Mouse (Mus musculus) heart, postnatal 0 days (tissue): ENCODE results near the gene Ces1h. TPM values are rescaled to one million over a fixed set of nuclear protein-coding genes. Genes with fewer than 3 reads are reported as not detected.

Experiments
- ATAC-seq: fragments of 200-750 bp; cut with Nextera tagmentation; 2 replicates; pipeline ENCODE4 v1.8.0; 2017; ENCODE audit warnings: low read depth, moderate number of reproducible peaks, moderate library complexity; ENCODE audit not compliant: insufficient read depth
- DNase-seq: peaks from one replicate; pipeline ENCODE4 v3.0.0-alpha.2; 2016; ENCODE audit warnings: low spot score
- H3K27ac ChIP-seq: fragments of 300-500 bp; sonication (generic); 2 replicates; pipeline ENCODE4 v1.5.1; 2014; ENCODE audit warnings: low read depth, mild to moderate bottlenecking
- H3K27me3 ChIP-seq: fragments of 300-500 bp; sonication (generic); 2 replicates; pipeline ENCODE4 v1.6.1; 2014; ENCODE audit warnings: low read length, mixed read lengths; ENCODE audit not compliant: control insufficient read depth, insufficient read depth
- H3K36me3 ChIP-seq: fragments of 300-500 bp; sonication (generic); replicated peaks from 2 replicates; pipeline ENCODE4 v1.6.1; 2014; ENCODE audit warnings: low read length, mixed read lengths; ENCODE audit not compliant: control insufficient read depth, insufficient read depth
- H3K4me1 ChIP-seq: fragments of 300-500 bp; sonication (generic); 2 replicates; pipeline ENCODE4 v1.6.1; 2014; ENCODE audit warnings: antibody characterized with exemption; ENCODE audit not compliant: control insufficient read depth, insufficient read depth
- H3K4me2 ChIP-seq: fragments of 300-500 bp; sonication (generic); 2 replicates; pipeline ENCODE4 v1.6.1; 2014; ENCODE audit warnings: low read depth, mild to moderate bottlenecking, low read length, moderate library complexity
- H3K4me3 ChIP-seq: fragments of 300-500 bp; sonication (generic); 2 replicates; pipeline ENCODE4 v1.5.1; 2014; ENCODE audit warnings: low read depth, low read length
- H3K9ac ChIP-seq: fragments of 300-500 bp; sonication (generic); replicated peaks from 2 replicates; pipeline ENCODE4 v1.6.1; 2014; ENCODE audit warnings: low read depth, low read length, mixed read lengths
- H3K9me3 ChIP-seq: fragments of 300-500 bp; sonication (generic); replicated peaks from 2 replicates; pipeline ENCODE4 v1.6.1; 2016; ENCODE audit warnings: low read length; ENCODE audit not compliant: control insufficient read depth
- CTCF ChIP-seq: IDR thresholded peaks from 2 replicates; pipeline ENCODE4 v1.5.1; 2016; ENCODE audit warnings: antibody characterized with exemption, control low read depth, low read depth
- EP300 ChIP-seq: IDR thresholded peaks from 2 replicates; pipeline ENCODE4 v1.6.1; 2016; ENCODE audit warnings: antibody characterized with exemption, low read depth
- WGBS: fragments of 180-500 bp; shearing (Covaris S2); extraction: QIAGEN DNeasy Blood & Tissue Kit; methylation state at CpG from one replicate; pipeline ENCODE4 v1.1.7; 2014; 5-methylcytosine and 5-hydroxymethylcytosine counted together
- polyA plus RNA-seq: library from polyadenylated mRNA; unstranded; fragments of >200 nt; fragmentation: Nextera tagmentation; extraction: Ambion mirVana; gene quantifications from 2 replicates; pipeline ENCODE4 v1.2.1, GENCODE M21; 2015
- total RNA-seq: library from RNA; depleted of rRNA; stranded (reverse); fragments of >200 nt; gene quantifications from 2 replicates; pipeline ENCODE4 v1.2.3, GENCODE M21; 2014; ENCODE audit warnings: low replicate concordance

Ces1h gene
- total and polyA plus RNA-seq, 2 experiments from 2014 or later: not detected

DNA sequence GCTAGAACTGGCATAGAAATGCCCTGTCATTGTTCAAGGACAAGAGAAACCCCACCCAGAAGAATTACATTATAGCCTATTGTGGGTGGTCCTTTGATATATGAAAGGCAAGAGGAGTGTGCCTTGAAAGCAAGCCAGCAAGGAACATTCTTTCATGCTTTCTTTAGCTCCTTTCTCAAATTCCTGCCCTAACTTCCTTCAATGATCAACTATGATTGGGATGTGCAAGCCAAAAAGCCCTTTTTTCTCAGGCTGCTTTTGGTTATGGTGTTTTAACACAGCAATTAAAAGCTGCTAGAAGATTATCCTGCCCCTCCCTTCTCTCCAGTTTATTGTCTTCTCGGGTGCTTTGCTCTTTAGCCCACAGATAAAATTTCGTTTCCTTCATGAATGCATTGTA is 10.0 kb downstream of the Ces1h start:
- H3K9me3 ChIP-seq: no peaks in the 10 kb centered on the region
- no peak for TF ChIP-seq EP300
- no peak for TF ChIP-seq CTCF
- no peaks in the 10 kb centered on the region for H3K4me1 ChIP-seq
- DNase-seq (no peak), ATAC-seq (no peak)
- 31% methylated on average over 2 of the region's 2 CpGs for WGBS
- H3K4me3 ChIP-seq: no peak overlapping the region
- no peaks in the 10 kb centered on the region for H3K27me3 ChIP-seq
- no peak overlapping the region for H3K9ac ChIP-seq
- no peak overlapping the region for H3K27ac ChIP-seq
- H3K36me3 ChIP-seq: no peaks in the 10 kb centered on the region
- no peak overlapping the region for H3K4me2 ChIP-seq

DNA sequence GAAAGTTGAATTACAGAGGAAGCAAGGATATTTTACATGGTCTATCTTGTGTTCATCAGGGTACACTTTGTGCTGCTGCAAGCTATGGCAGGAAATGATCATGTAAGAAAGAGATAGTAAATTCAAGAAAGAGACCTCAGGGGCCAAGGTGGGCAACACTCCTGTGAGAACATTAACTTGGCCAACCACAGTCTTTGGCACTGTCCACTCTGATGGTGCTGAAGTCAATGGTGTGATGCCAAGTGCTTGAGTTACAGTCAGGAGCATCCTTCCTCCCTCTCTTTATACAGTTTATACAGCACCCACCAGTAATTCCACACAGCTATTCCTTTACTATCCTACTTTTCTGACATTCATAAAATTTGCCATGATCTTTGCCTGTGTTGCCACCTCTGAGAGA is 19.4 kb downstream of the Ces1h start:
- TF ChIP-seq EP300 (no peak), CTCF (no peak)
- ATAC-seq (no peak), DNase-seq (no peak)
- Histone ChIP-seq H3K4me3 (no peak overlapping the region), H3K27me3 (no peaks in the 10 kb centered on the region), H3K27ac (no peak overlapping the region), H3K9me3 (no peaks in the 10 kb centered on the region), H3K4me1 (no peaks in the 10 kb centered on the region), H3K9ac (no peak overlapping the region), H3K36me3 (no peaks in the 10 kb centered on the region), H3K4me2 (no peak overlapping the region)

DNA sequence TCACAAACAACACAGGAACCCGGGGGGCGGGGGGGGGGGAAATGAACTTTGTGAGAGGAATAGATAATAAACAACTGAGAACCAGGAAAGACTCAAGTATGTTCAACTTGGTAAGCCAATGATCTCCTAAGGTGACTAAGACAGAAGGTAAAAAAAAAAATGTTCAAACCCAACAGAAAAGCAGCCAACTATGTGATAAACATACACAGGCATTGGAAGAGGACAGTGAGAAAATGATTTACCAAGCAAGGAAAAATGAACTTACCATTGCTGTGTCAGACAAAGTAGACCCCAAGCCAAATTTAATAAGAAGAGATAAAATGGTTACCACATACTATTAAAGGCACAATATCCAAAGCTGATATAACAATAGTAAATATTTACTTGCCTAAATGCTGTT is 40.0 kb downstream of the Ces1h start:
- DNase-seq (no peak), ATAC-seq (no peak)
- no peaks in the 10 kb centered on the region for H3K27me3 ChIP-seq
- TF ChIP-seq CTCF: no peak
- no peak for TF ChIP-seq EP300
- H3K4me2 ChIP-seq: no peak overlapping the region
- H3K4me1 ChIP-seq: no peaks in the 10 kb centered on the region
- no peaks in the 10 kb centered on the region for H3K36me3 ChIP-seq
- H3K9ac ChIP-seq: no peak overlapping the region
- 94% methylated on average over 2 of the region's 2 CpGs for WGBS
- H3K9me3 ChIP-seq: no peaks in the 10 kb centered on the region
- no peak overlapping the region for H3K4me3 ChIP-seq
- no peak overlapping the region for H3K27ac ChIP-seq

DNA sequence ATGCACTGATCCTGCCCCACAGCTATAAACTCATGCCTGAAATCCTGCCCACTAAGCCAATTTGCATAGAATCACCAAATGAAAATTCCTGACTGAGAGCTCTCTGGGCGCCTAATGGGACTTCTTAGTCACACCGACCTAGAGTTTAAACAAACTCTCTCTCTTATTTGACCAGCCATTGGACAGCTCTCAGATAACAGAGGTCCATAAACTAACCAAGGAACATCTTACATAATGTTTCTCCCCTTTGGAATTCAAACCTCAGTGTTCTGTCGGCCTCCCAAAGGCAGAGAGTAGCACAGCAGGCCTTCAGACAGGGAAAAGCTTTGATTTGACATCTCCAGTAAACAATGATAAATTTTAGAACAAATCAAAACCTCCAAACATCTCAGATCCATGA is 42.3 kb downstream of the Ces1h start, which contains the start of gene Ces1g:
Gene Ces1g, minus strand, starts transcription at position 102 of the 400 bp plus-strand sequence.
- H3K27me3 ChIP-seq: no peaks in the 10 kb centered on the region
- H3K36me3 ChIP-seq: no peaks in the 10 kb centered on the region
- H3K27ac ChIP-seq: no peak within 1 kb of the TSS
- H3K4me3 ChIP-seq: no peak within 1 kb of the TSS
- DNase-seq (no peak), ATAC-seq (no peak)
- no peak within 1 kb of the TSS for H3K4me2 ChIP-seq
- WGBS: 52% methylated on average over 3 of the region's 3 CpGs
- no peaks in the 10 kb centered on the region for H3K4me1 ChIP-seq
- no peak within 1 kb of the TSS for H3K9ac ChIP-seq
- TF ChIP-seq EP300 (no peak), CTCF (no peak)
- no peaks in the 10 kb centered on the region for H3K9me3 ChIP-seq

DNA sequence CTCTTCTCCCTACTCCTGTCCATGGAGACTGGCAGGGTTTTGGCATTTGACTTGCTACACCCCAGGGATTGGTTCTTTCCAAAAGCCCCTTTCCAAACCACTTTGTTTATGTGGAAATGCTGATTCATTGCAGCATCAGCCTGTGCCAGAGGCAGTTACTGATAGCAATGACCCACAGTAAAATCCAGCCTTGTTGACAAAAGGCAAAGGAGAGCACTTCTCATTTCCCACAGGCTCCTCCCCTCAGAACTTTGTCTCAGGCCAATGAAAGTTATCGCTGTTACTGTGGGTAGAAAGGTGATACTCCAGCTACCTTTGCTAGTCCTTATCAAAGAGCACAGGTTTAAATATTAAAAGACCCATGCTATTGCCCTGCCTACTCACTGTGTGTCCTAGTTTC is 46.8 kb downstream of the Ces1h start:
- no peaks in the 10 kb centered on the region for H3K36me3 ChIP-seq
- 80% methylated on average over 1 of the region's 1 CpGs for WGBS
- H3K4me3 ChIP-seq: no peak overlapping the region
- H3K9me3 ChIP-seq: no peaks in the 10 kb centered on the region
- H3K27me3 ChIP-seq: no peaks in the 10 kb centered on the region
- ATAC-seq (no peak), DNase-seq (no peak)
- no peak overlapping the region for H3K4me2 ChIP-seq
- TF ChIP-seq EP300 (no peak), CTCF (no peak)
- no peaks in the 10 kb centered on the region for H3K4me1 ChIP-seq
- H3K27ac ChIP-seq: no peak overlapping the region
- no peak overlapping the region for H3K9ac ChIP-seq

DNA sequence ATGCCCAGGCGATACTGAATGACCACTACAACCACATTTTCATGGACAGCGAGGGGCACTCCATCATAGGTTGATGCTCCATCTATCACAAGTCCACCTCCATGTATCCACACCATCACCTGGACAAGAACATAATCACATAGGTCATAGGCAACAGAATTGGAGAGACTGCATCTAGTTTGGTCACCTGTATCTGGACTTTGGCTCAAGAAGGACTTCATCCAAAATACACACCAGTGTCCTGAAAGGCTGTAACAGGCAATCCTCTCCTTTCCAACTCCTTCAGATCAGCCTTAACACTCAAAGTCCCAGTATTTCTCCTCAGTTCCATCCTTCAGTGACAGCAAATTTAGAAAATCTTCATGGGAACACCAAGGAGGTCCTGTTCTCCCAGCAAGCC is 48.4 kb downstream of the Ces1h start:
- H3K36me3 ChIP-seq: no peaks in the 10 kb centered on the region
- no peak for ATAC-seq
- H3K9ac ChIP-seq: no peak overlapping the region
- H3K27me3 ChIP-seq: no peaks in the 10 kb centered on the region
- no peak overlapping the region for H3K27ac ChIP-seq
- no peaks in the 10 kb centered on the region for H3K4me1 ChIP-seq
- H3K4me3 ChIP-seq: no peak overlapping the region
- no peak for TF ChIP-seq EP300
- WGBS: 81% methylated on average over 2 of the region's 2 CpGs
- no peak overlapping the region for H3K4me2 ChIP-seq
- no peak for DNase-seq
- H3K9me3 ChIP-seq: no peaks in the 10 kb centered on the region
